Mouse (Mus musculus): ENCODE results near the gene Ranbp6.
A peak's percentile ranks its signal among the peaks of the same experiment; 100 is the strongest.

DNA sequence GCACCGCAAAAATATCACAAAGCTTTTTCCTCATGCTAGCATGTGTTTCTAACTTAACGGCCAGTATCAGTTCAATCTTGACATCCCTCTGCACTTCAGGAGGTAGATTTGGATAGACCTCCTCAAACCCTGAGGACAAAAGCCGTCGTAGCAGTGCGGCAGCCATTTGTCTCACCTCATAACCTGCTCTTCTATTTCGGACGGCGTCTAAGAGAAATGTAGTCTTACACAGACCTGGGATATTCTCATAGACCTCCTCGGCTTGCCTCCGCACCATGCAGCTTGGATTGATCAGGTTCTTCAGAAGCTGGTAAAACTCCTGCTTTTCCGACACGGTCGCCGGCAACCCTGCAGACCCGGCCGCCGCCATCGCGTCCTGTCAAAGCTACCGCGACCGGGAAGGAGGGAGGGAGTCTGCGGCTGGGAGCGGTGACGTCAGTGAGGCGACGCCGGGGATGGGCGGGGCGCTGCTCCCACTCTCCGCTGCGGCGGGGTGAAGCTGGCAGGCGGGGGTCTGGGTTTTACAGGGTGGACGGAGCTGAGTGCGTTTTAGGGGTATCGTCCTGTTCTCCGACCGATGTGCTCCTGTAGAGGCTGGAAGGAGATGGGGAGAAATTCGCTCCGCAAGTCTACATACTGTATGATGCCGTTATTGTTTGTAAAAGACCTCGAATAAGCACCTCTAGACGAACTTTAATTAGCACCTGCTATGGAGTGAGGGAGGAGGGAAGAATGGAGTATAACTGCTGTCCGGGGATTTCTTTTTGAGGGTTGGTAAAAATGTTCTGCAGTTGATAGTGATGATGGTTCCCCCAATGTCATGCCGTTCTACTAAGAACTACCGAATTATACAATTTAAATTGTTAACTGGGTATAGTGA, at the start of gene Ranbp6:
- no peak for TF ChIP-seq CTCF (IDR thresholded peaks at IDR 0.05; ENCODE audit: low read depth, low read length)
- peak; percentile 58 for TF ChIP-seq POLR2A (IDR thresholded peaks at IDR 0.05; ENCODE audit: borderline replicate concordance, low read depth, low read length)
